Mouse (Mus musculus) stomach, embryonic 16.5 days (tissue): Measurements from ENCODE around the gene Lrrc4. TPM values are rescaled to one million over a fixed set of nuclear protein-coding genes. Genes with fewer than 3 reads are reported as not detected.

Experiments
- ATAC-seq: fragments of 200-750 bp; cut with Nextera tagmentation; 2 replicates; pipeline ENCODE4 v1.8.0; 2017; ENCODE audit warnings: moderate number of reproducible peaks, moderate TSS enrichment; ENCODE audit not compliant: insufficient read depth, low FRiP score
- H3K27ac ChIP-seq: fragments of 300-500 bp; sonication (generic); 2 replicates; pipeline ENCODE4 v1.5.1; 2014; ENCODE audit warnings: low read length
- H3K27me3 ChIP-seq: fragments of 300-500 bp; sonication (generic); 2 replicates; pipeline ENCODE4 v1.6.1; 2014; ENCODE audit warnings: low read length, control low read depth, mixed read lengths; ENCODE audit not compliant: control insufficient read depth, insufficient read depth
- H3K36me3 ChIP-seq: fragments of 300-500 bp; sonication (generic); 2 replicates; pipeline ENCODE4 v1.6.1; 2014; ENCODE audit warnings: low read length; ENCODE audit not compliant: control insufficient read depth, insufficient read depth
- H3K4me1 ChIP-seq: fragments of 300-500 bp; sonication (generic); 2 replicates; pipeline ENCODE4 v1.6.1; 2014; ENCODE audit warnings: low read length, control low read depth, mixed read lengths; ENCODE audit not compliant: control insufficient read depth, insufficient read depth
- H3K4me2 ChIP-seq: fragments of 300-500 bp; sonication (generic); 2 replicates; pipeline ENCODE4 v1.6.1; 2014; ENCODE audit warnings: low read depth, low read length, mixed read lengths
- H3K4me3 ChIP-seq: fragments of 300-500 bp; sonication (generic); replicated peaks from 2 replicates; pipeline ENCODE4 v1.5.1; 2014; ENCODE audit warnings: mild to moderate bottlenecking, low read length
- H3K9ac ChIP-seq: fragments of 300-500 bp; sonication (generic); 2 replicates; pipeline ENCODE4 v1.6.1; 2014; ENCODE audit warnings: low read length
- H3K9me3 ChIP-seq: fragments of 300-500 bp; sonication (generic); replicated peaks from 2 replicates; pipeline ENCODE4 v1.6.1; 2016; ENCODE audit warnings: low read length, control low read depth; ENCODE audit not compliant: control insufficient read depth
- WGBS: fragments of 180-500 bp; shearing (Covaris S2); extraction: QIAGEN DNeasy Blood & Tissue Kit; methylation state at CpG from one replicate; pipeline ENCODE4 v1.1.7; 2014; 5-methylcytosine and 5-hydroxymethylcytosine counted together
- polyA plus RNA-seq: library from polyadenylated mRNA; unstranded; fragments of >200 nt; fragmentation: Nextera tagmentation; extraction: Ambion mirVana; gene quantifications from 2 replicates; pipeline ENCODE4 v1.2.1, GENCODE M21; 2015

Gene Lrrc4
- polyA plus RNA-seq, 1 experiment from 2014 or later = 0.72 TPM

- 70% methylated on average over 6 of the region's 6 CpGs for WGBS
- Histone ChIP-seq H3K27ac (no peak overlapping the region), H3K4me1 (0 out of 2 replicates have a peak, but pooled peaks cover 3% of the 10 kb centered on the region), H3K4me3 (no peak overlapping the region), H3K9ac (no peak overlapping the region), H3K4me2 (no peak overlapping the region), H3K27me3 (no peaks in the 10 kb centered on the region), H3K36me3 (no peaks in the 10 kb centered on the region), H3K9me3 (no peaks in the 10 kb centered on the region)
- ATAC-seq = no peak
These were observed 195.8 kb downstream of the Lrrc4 start for GRCm38 (mm10) chr6:28635531-28636348.

GRCm38 (mm10) chr6:28635092-28635491 is 196.5 kb downstream of the Lrrc4 start:
- no peak for ATAC-seq
- H3K4me3 ChIP-seq = no peak overlapping the region
- H3K4me2 ChIP-seq = no peak overlapping the region
- H3K27me3 ChIP-seq = no peaks in the 10 kb centered on the region
- whole genome bisulfite sequencing = 30% methylated on average over 1 of the region's 1 CpGs
- no peaks in the 10 kb centered on the region for H3K36me3 ChIP-seq
- H3K9ac ChIP-seq = no peak overlapping the region
- H3K27ac ChIP-seq = no peak overlapping the region
- no peaks in the 10 kb centered on the region for H3K9me3 ChIP-seq
- 0 out of 2 replicates have a peak, but pooled peaks cover 3% of the 10 kb centered on the region for H3K4me1 ChIP-seq

- no peak for ATAC-seq
- Histone ChIP-seq H3K27me3 (no peaks in the 10 kb centered on the region), H3K4me3 (no peak overlapping the region), H3K36me3 (no peaks in the 10 kb centered on the region), H3K4me1 (peaks cover 7% of the 10 kb centered on the region; the same call in 1 of the 2 replicates), H3K9ac (no peak overlapping the region), H3K9me3 (no peaks in the 10 kb centered on the region), H3K4me2 (no peak overlapping the region), H3K27ac (no peak overlapping the region)
- 63% methylated on average over 3 of the region's 3 CpGs for WGBS
These were observed 197.9 kb downstream of the Lrrc4 start for GRCm38 (mm10) chr6:28633656-28634055.

GRCm38 (mm10) chr6:28633120-28633519 is 198.4 kb downstream of the Lrrc4 start:
- 50% methylated on average over 2 of the region's 2 CpGs for WGBS
- Histone ChIP-seq H3K9ac (no peak overlapping the region), H3K27ac (no peak overlapping the region), H3K4me2 (no peak overlapping the region), H3K9me3 (no peaks in the 10 kb centered on the region), H3K36me3 (no peaks in the 10 kb centered on the region), H3K27me3 (no peaks in the 10 kb centered on the region), H3K4me3 (no peak overlapping the region), H3K4me1 (peaks cover 7% of the 10 kb centered on the region; the same call in 1 of the 2 replicates)
- ATAC-seq = no peak

GRCm38 (mm10) chr6:28630926-28631325 is 200.6 kb downstream of the Lrrc4 start:
- Histone ChIP-seq H3K27ac (no peak overlapping the region), H3K9ac (no peak overlapping the region), H3K4me1 (peaks cover 7% of the 10 kb centered on the region; the same call in 1 of the 2 replicates), H3K9me3 (no peaks in the 10 kb centered on the region), H3K27me3 (no peaks in the 10 kb centered on the region), H3K36me3 (0 out of 2 replicates have a peak, but pooled peaks cover 6% of the 10 kb centered on the region), H3K4me3 (no peak overlapping the region), H3K4me2 (no peak overlapping the region)
- WGBS = 71% methylated on average over 2 of the region's 2 CpGs
- no peak for ATAC-seq

- H3K9me3 ChIP-seq = no peaks in the 10 kb centered on the region
- no peaks in the 10 kb centered on the region for H3K27me3 ChIP-seq
- WGBS = 61% methylated on average over 2 of the region's 2 CpGs
- H3K4me2 ChIP-seq = no peak overlapping the region
- H3K4me1 ChIP-seq = peaks cover 7% of the 10 kb centered on the region; the same call in 1 of the 2 replicates
- 0 out of 2 replicates have a peak, but pooled peaks cover 6% of the 10 kb centered on the region for H3K36me3 ChIP-seq
- no peak for ATAC-seq
- no peak overlapping the region for H3K27ac ChIP-seq
- H3K9ac ChIP-seq = no peak overlapping the region
- no peak overlapping the region for H3K4me3 ChIP-seq
These were observed 201.7 kb downstream of the Lrrc4 start for GRCm38 (mm10) chr6:28629866-28630265.

- H3K36me3 ChIP-seq = 0 out of 2 replicates have a peak, but pooled peaks cover 6% of the 10 kb centered on the region
- H3K4me3 ChIP-seq = no peak overlapping the region
- H3K9me3 ChIP-seq = no peaks in the 10 kb centered on the region
- peaks cover 7% of the 10 kb centered on the region; the same call in 1 of the 2 replicates for H3K4me1 ChIP-seq
- no peak for ATAC-seq
- H3K27ac ChIP-seq = no peak overlapping the region
- no peak overlapping the region for H3K9ac ChIP-seq
- WGBS = 55% methylated on average over 1 of the region's 1 CpGs
- no peak overlapping the region for H3K4me2 ChIP-seq
- H3K27me3 ChIP-seq = no peaks in the 10 kb centered on the region
These were observed 203.1 kb downstream of the Lrrc4 start for GRCm38 (mm10) chr6:28628408-28628807.

- Histone ChIP-seq H3K27me3 (no peaks in the 10 kb centered on the region), H3K9me3 (no peaks in the 10 kb centered on the region), H3K27ac (no peak overlapping the region; the same call in 1 of the 2 replicates), H3K36me3 (0 out of 2 replicates have a peak, but pooled peaks cover 6% of the 10 kb centered on the region), H3K4me2 (no peak overlapping the region), H3K4me1 (peaks cover 19% of the 10 kb centered on the region), H3K9ac (no peak overlapping the region), H3K4me3 (no peak overlapping the region)
- WGBS = 80% methylated on average over 3 of the region's 3 CpGs
- no peak for ATAC-seq
These were observed 208.6 kb downstream of the Lrrc4 start for GRCm38 (mm10) chr6:28622963-28623362.

- Histone ChIP-seq H3K27ac (no peak overlapping the region), H3K9ac (no peak overlapping the region), H3K4me1 (peaks cover 22% of the 10 kb centered on the region), H3K4me2 (no peak overlapping the region), H3K27me3 (no peaks in the 10 kb centered on the region), H3K36me3 (0 out of 2 replicates have a peak, but pooled peaks cover 6% of the 10 kb centered on the region), H3K9me3 (no peaks in the 10 kb centered on the region), H3K4me3 (no peak overlapping the region)
- ATAC-seq = 0 out of 2 replicates have a peak, but pooled peaks have one; percentile 25
- WGBS = 54% methylated on average over 6 of the region's 6 CpGs
These were observed 209.0 kb downstream of the Lrrc4 start for GRCm38 (mm10) chr6:28622522-28622921.
